ENCODE assay signal across 11 mouse cellular contexts in genomic region chr1:59449423-59449822, GRCm38 (mm10). TPM values are rescaled to one million over a fixed set of nuclear protein-coding genes. Genes with fewer than 3 reads are reported as not detected.
DNase-seq lines count a peak whose midpoint lies in the region; ATAC-seq and TF ChIP-seq lines count a peak whose summit lies in the region.
"Had no signal": no experiment of that assay in that cellular context is flagged by ENCODE, and none has a peak within 500 bp of the region (broad histone marks: within the 10 kb centered on the region; RNA-seq: fewer than 3 reads in every experiment).

No protein-coding gene starts in this region.

- H3K9ac ChIP-seq in kidney, embryonic 16.5 days (replicated peaks; ENCODE audit: low read length), result no peak overlapping the region

- WGBS in kidney, embryonic 16.5 days, result 9% methylated on average over 11 of the region's 11 CpGs
- WGBS in kidney, adult 2 months, result 32% methylated on average over 11 of the region's 11 CpGs

- H3K27me3 ChIP-seq in kidney, embryonic 16.5 days (ENCODE audit: insufficient read depth, low read length), result no peaks in the 10 kb centered on the region
- H3K27me3 ChIP-seq in kidney, adult 2 months (replicated peaks; ENCODE audit: control insufficient read depth, insufficient read depth, low read length), result no peaks in the 10 kb centered on the region

- TF ChIP-seq CTCF in kidney, adult 2 months (conservative IDR thresholded peaks at IDR 0.05; ENCODE audit: insufficient read depth, insufficient read length, low read depth, low read length), result no peak

- no peak for DNase-seq in kidney, adult 2 months
- DNase-seq in embryo, embryonic 10 days (ENCODE audit: low spot score), result peak; percentile 71
- peak; percentile 27 for DNase-seq in heart, postnatal 4 days
- DNase-seq in neural tube, embryonic 10.5 days (ENCODE audit: extremely low spot score, low spot score), result peak; percentile 58
- DNase-seq in frontal cortex, postnatal 14 days (ENCODE audit: low spot score in 2 of 2), result no peak
- no peak for DNase-seq in layer of hippocampus, postnatal 36 days
- DNase-seq in adrenal gland, adult 18-20 months (ENCODE audit: low spot score in 2 of 2), result no peak
- DNase-seq: kidney, adult 11 months; right cerebral cortex, postnatal 4 days had no signal

- no peak overlapping the region for H3K4me3 ChIP-seq in kidney, embryonic 16.5 days (ENCODE audit: low read length)
- H3K4me3 ChIP-seq in kidney, adult 2 months (ENCODE audit: insufficient read depth, low read depth, low read length), result no peak overlapping the region

- peaks cover 26% of the 10 kb centered on the region for H3K4me1 ChIP-seq in kidney, embryonic 16.5 days (ENCODE audit: insufficient read depth, low read length)
- no peaks in the 10 kb centered on the region for H3K4me1 ChIP-seq in kidney, adult 2 months (ENCODE audit: control insufficient read depth, insufficient read depth, low read length)

- no peak for TF ChIP-seq POLR2A in kidney, adult 2 months (IDR thresholded peaks at IDR 0.05; ENCODE audit: low read depth, low read length)

- H3K4me2 ChIP-seq in kidney, embryonic 16.5 days (replicated peaks; ENCODE audit: low read depth, low read length), result peak overlapping the region; percentile 24; the same call in 1 of the 2 replicates
- H3K4me2 ChIP-seq: liver, embryonic 11.5 days had no signal

- H3K36me3 ChIP-seq in kidney, embryonic 16.5 days (ENCODE audit: insufficient read depth, low read length), result no peaks in the 10 kb centered on the region
- H3K36me3 ChIP-seq in kidney, adult 2 months (ENCODE audit: control insufficient read depth, insufficient read depth, low read length), result no peaks in the 10 kb centered on the region

- ATAC-seq in kidney, embryonic 16.5 days (ENCODE audit: low FRiP score, low TSS enrichment), result no peak

- peaks cover 5% of the 10 kb centered on the region; the same call in 1 of the 2 replicates for H3K9me3 ChIP-seq in kidney, embryonic 16.5 days (ENCODE audit: low read length)

- peak overlapping the region; percentile 44; the same call in 1 of the 2 replicates for H3K27ac ChIP-seq in kidney, embryonic 16.5 days (ENCODE audit: low read length)
- H3K27ac ChIP-seq in kidney, adult 2 months (ENCODE audit: insufficient read depth, low read depth, low read length), result no peak overlapping the region

RNA-seq across cellular contexts. Expression of gene Fzd7, which starts 32.8 kb away (rescaled TPM):
- 16.0 and 18.2 TPM in 2 replicates for polyA plus RNA-seq in kidney, embryonic 16.5 days (2015; fragmentation: Nextera tagmentation; extraction: Ambion mirVana)
- 8.6 and 12.6 TPM in 2 replicates for polyA plus RNA-seq in kidney, adult 2 months (2012; rRNA removed)
- total RNA-seq in heart, postnatal 4 days (2021), result 1 to 10 TPM; 7.2 to 7.4 TPM
- total RNA-seq in layer of hippocampus, postnatal 36 days (2021), result 1 to 10 TPM; 5.3 to 5.4 TPM
- 10 to 100 TPM in 1 of 2 experiments, 1 to 10 TPM in 1; 9.9 to 15.2 TPM for total RNA-seq in adrenal gland, adult 18-20 months (2021)

Comparison
In these comparisons a context has a peak if more than half of its experiments do, and no peak if none do; other contexts are left out.
1. DNase-seq: peak in embryo, embryonic 10 days (single experiment), heart, postnatal 4 days (single experiment) and neural tube, embryonic 10.5 days (single experiment); none in kidney, adult 2 months (single experiment), frontal cortex, postnatal 14 days (0 of 2), layer of hippocampus, postnatal 36 days (0 of 2) and adrenal gland, adult 18-20 months (0 of 2).